Mouse (Mus musculus): Measurements from ENCODE around the gene Aldh18a1. TPM values are rescaled to one million over a fixed set of nuclear protein-coding genes. Genes with fewer than 3 reads are reported as not detected.

Aldh18a1 gene
- total RNA-seq, 2 experiments from 2014 or later, result 34.3 to 39.4 TPM

GRCm38 (mm10) chr19:40532525-40532924 is 55.7 kb downstream of the Aldh18a1 start:
- no peak for ATAC-seq (replicated peaks; ENCODE audit: poor library complexity)

GRCm38 (mm10) chr19:40530323-40530722 is 57.9 kb downstream of the Aldh18a1 start:
- peak; percentile 63 for ATAC-seq (replicated peaks; ENCODE audit: poor library complexity)

GRCm38 (mm10) chr19:40528254-40528653 is 60.0 kb downstream of the Aldh18a1 start:
- no peak for ATAC-seq (replicated peaks; ENCODE audit: poor library complexity)

- no peak for ATAC-seq (replicated peaks; ENCODE audit: poor library complexity)
Measured at GRCm38 (mm10) chr19:40526367-40527014, 61.8 kb downstream of the Aldh18a1 start.

- ATAC-seq (replicated peaks; ENCODE audit: poor library complexity), result no peak
Measured at GRCm38 (mm10) chr19:40523431-40524005, 64.7 kb downstream of the Aldh18a1 start.

DNA sequence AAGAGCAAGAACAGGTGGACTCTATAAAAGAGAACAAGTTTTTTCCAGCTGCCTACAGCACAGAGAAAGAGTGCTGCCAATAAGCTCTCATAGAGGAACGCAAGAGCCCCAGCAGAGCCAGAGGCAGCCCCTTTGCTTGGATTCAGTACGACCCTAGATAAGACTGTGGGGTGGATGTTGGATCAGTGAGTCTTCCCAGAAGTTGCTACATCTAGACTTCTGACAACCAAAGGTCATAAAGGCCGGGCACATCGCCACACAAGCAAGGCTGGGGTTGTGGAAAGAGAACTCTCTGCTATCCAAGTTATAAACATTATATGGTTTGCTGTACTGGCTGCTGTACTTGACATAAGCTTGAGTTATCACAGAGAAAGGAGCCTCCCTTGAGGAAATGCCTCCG is 67.9 kb downstream of the Aldh18a1 start:
- ATAC-seq (replicated peaks; ENCODE audit: poor library complexity), result no peak

GRCm38 (mm10) chr19:40518706-40519105 is 69.6 kb downstream of the Aldh18a1 start:
- no peak for ATAC-seq (replicated peaks; ENCODE audit: poor library complexity)

- ATAC-seq (replicated peaks; ENCODE audit: poor library complexity), result no peak
Measured at GRCm38 (mm10) chr19:40515596-40515995, 72.7 kb downstream of the Aldh18a1 start.

DNA sequence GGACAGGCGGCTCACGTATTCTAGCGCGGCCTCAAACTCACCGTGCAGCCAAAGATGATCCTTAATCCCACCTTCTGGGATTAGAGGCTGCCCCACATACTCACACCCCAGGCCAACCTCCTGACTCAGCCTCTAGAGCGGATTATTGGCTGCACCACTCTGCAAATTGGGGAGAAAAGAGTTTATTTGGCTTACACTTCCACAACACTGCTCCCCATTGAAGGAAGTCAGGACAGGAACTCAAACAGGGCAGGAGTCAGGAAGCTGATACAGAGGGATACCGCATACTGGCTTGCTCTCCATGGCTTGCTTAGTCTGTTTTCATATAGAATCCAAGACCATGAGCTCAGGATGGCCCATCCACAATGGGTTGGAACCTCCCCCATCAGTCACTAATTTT is 73.9 kb downstream of the Aldh18a1 start:
- ATAC-seq (replicated peaks; ENCODE audit: poor library complexity), result no peak

DNA sequence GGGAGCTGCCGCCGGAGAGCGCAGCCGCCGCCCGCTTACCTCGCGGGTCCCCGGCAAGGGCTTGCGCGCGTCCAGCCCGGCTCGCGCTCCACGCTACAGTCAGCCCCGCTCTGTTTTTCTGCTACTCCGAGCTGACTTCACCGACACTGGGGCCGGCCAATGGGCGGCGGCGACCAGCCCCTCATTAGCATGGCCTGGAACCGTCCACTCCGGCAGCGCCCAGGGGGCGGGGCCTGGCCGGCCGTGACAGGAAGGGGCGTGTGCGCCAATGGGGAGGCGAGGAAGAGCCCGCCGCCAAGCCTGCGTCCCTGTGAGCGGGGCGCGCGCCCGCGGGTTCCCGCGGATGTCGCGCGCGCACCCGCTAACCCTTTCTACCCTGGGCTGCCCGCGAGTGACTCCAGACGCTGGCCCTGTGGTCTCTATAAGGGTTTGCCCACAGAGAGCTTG is 74.6 kb downstream of the Aldh18a1 start, which contains the start of gene Sorbs1:
TSS of gene Sorbs1 (minus strand) at position 148 of the 447 bp plus-strand sequence.
- ATAC-seq (replicated peaks; ENCODE audit: poor library complexity), result peak; percentile 95

GRCm38 (mm10) chr19:40512500-40513421 is 75.5 kb downstream of the Aldh18a1 start:
- ATAC-seq (replicated peaks; ENCODE audit: poor library complexity), result peak; percentile 29

GRCm38 (mm10) chr19:40511679-40512309 is 76.5 kb downstream of the Aldh18a1 start:
- ATAC-seq (replicated peaks; ENCODE audit: poor library complexity), result peak; percentile 29; the same call in 1 of the 2 replicates

DNA sequence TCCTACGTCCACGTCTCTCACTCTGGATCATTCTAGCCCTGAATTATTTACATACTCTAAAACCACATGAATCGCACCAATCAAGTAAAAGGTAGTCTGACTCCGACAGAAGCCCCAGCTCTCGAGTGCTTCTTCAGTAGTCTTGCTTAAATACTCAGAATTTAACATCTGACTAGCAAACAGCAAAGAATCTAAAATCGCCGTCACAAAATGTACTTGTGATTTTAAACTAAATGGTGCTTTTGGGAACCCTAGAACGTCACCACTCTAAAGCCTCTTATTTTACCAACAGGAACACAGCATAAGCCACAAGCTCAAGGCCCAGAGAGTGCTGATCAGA is 77.2 kb downstream of the Aldh18a1 start:
- ATAC-seq (replicated peaks; ENCODE audit: poor library complexity), result no peak

- ATAC-seq (replicated peaks; ENCODE audit: poor library complexity), result no peak
Measured at GRCm38 (mm10) chr19:40510387-40511099, 77.7 kb downstream of the Aldh18a1 start.

DNA sequence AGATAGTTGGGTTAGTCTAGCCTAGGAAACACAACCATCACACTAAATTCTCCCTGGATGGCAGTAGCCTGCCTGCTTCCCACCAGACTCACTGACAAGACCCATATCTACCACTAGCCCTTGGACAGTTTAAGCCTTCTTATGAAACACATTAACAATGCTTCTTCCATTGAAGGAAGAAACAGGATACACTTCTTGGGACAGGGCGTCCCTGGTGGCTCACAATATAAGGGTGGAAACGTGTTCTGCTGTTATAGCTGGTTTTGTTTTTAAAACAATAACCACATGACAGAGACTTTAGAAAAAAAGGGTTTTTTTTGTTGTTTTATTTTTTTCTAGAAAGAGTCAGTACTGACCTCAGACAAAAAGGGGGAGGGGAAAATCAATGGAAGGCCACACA is 79.0 kb downstream of the Aldh18a1 start:
- ATAC-seq (replicated peaks; ENCODE audit: poor library complexity), result no peak

GRCm38 (mm10) chr19:40508851-40509250 is 79.4 kb downstream of the Aldh18a1 start:
- no peak for ATAC-seq (replicated peaks; ENCODE audit: poor library complexity)

DNA sequence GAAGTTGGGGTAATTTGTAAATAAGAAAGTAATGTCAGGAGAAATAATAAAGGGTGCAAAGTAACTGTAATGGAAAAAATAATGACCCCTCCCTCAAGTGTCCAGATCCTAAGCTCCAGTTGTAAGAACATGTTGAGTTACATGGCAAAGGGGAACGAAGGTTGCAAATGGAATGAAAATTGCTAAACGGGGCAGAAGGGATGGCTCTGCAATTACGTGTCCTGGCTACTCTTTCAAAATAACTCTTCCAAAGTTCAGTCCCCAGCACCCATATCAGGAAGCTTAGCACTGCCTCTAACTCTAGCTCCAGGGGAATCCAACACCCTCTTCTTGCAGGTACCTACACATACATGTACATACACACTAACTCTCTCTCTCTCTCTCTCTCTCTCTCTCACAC is 81.3 kb downstream of the Aldh18a1 start:
- ATAC-seq (replicated peaks; ENCODE audit: poor library complexity), result no peak

DNA sequence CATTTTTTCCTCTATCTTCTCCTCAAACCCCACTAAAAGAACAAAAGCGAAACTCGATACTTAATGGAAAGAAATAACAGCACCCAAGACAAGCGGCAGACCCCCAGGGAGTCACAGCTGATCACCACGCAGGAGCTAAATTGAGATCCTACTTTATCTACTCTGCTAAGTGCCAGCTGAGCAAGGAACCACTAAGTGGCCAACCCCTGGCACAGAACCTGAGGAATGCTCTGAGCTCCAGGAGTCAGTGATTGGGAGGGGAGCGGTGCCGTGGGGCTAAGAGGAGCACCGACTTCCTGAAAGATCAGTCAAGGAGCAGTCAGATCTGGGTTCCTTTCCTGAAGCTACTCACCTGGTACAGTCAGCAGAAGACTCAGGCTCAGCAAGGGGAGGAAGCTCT is 83.9 kb downstream of the Aldh18a1 start:
- no peak for ATAC-seq (replicated peaks; ENCODE audit: poor library complexity)
